Mouse (Mus musculus) brain, adult 10 weeks (tissue): ENCODE measurements around the gene Gm13290. TPM values are rescaled to one million over a fixed set of nuclear protein-coding genes. Genes with fewer than 3 reads are reported as not detected.

Experiments used
- polyA plus RNA-seq: library from polyadenylated mRNA; stranded (reverse); fragments of 350-450 nt; fragmentation: Illumina TruSeq; extraction: RNeasy Lipid Tissue Mini Kit (QIAGEN cat#74804); gene quantifications from one replicate; pipeline ENCODE4 v1.2.3, GENCODE M21; 2015; ENCODE audit warnings: low read depth, low replicate concordance

The Gm13290 gene
- polyA plus RNA-seq: not detected

DNA sequence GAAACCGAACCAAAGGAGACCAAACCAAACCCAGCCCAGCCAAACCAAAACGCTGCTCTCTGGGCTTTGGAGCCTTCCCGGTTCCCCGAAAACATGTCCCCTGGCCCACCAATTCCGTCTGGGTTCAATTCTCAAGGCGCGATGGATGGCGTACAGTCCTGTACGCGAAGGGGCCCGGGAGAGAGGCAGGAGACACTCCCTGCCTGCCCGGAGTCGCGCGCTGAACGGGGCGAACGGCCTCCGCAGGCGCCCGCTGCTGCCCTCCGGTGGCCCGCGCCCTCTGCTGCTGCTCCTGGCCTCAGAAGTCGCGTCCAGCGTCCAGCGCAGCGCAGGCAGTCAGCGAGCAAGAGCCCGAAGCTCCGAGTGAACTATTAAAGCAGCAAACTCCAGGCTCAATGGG lies at the start of gene Gm13290:
Gene Gm13290 (plus strand): TSS at position 301 of the 400 bp plus-strand sequence.

DNA sequence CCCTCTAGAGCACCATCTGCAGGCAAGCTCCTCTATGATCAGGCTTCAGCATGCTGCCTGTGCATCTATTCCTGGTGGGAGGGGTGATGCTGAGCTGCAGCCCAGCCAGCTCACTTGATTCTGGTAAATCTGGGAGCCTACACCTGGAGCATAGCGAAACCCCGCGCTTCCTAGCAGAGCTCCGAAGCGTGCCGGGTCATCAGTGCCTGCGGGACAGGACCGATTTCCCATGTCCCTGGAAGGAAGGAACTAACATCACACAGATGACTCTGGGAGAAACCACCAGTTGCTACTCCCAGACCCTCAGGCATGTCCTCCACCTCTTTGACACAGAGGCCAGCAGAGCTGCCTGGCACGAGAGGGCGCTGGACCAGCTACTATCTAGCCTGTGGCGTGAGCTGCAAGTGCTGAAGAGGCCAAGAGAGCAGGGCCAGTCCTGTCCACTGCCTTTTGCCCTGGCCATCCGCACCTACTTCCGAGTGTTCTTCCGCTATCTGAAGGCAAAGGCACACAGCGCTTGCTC lies 18.8 kb upstream of the Gm13290 start, which contains the start of gene Gm13271:
Gene Gm13271 (plus strand): TSS at position 51 of the 523 bp plus-strand sequence.

DNA sequence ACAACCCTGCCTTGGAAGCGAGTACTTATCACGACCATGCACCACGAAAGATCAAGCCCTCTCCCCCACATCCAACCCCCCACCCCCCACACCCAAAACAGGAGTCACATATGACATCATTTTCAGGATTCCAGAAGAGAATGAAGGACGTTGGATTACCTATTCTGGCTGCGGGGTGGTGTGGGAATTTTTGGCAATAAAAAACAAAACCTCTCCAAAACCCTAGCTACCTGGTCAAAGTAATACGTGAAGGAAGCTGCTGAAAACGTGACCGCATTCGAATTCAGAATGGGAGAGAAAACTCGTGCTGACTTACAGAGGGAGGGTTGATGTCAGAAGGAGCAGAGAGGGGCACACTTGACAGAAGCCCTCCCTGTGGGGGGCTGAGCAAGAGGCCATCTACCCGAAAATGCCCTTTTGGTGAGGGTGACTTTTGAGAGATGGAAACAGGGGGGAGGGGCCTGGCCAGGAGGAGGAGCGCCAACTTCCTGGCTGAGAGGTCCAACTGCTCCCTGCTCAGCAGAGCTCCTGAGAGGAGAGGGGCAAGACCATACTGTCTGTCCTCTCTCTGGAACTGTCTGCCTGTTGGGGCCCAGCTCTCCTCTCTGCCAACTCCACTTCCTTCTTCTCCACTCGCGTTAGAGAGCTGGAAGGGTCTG lies 13.9 kb upstream of the Gm13290 start, which contains the start of gene Gm13283:
Gene Gm13283 (plus strand): TSS at position 510 of the 659 bp plus-strand sequence.

DNA sequence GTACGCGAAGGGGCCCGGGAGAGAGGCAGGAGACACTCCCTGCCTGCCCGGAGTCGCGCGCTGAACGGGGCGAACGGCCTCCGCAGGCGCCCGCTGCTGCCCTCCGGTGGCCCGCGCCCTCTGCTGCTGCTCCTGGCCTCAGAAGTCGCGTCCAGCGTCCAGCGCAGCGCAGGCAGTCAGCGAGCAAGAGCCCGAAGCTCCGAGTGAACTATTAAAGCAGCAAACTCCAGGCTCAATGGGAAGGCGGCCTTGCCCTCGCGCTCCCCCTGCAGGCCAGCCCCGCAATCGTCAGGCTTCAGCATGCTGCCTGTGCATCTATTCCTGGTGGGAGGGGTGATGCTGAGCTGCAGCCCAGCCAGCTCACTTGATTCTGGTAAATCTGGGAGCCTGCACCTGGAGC lies 3.0 kb downstream of the Gm13290 start, which contains the start of gene Gm13289:
Gene Gm13289 (plus strand): TSS at position 301 of the 400 bp plus-strand sequence.

DNA sequence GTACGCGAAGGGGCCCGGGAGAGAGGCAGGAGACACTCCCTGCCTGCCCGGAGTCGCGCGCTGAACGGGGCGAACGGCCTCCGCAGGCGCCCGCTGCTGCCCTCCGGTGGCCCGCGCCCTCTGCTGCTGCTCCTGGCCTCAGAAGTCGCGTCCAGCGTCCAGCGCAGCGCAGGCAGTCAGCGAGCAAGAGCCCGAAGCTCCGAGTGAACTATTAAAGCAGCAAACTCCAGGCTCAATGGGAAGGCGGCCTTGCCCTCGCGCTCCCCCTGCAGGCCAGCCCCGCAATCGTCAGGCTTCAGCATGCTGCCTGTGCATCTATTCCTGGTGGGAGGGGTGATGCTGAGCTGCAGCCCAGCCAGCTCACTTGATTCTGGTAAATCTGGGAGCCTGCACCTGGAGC lies 5.9 kb downstream of the Gm13290 start, which contains the start of gene Gm13272:
Gene Gm13272 (plus strand): TSS at position 301 of the 400 bp plus-strand sequence.

DNA sequence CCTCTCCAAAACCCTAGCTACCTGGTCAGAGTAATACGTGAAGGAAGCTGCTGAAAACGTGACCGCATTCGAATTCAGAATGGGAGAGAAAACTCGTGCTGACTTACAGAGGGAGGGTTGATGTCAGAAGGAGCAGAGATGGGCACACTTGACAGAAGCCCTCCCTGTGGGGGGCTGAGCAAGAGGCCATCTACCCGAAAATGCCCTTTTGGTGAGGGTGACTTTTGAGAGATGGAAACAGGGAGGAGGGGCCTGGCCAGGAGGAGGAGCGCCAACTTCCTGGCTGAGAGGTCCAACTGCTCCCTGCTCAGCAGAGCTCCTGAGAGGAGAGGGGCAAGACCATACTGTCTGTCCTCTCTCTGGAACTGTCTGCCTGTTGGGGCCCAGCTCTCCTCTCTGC lies 8.2 kb downstream of the Gm13290 start, which contains the start of gene Ifnz:
Gene Ifnz (plus strand): TSS at position 301 of the 400 bp plus-strand sequence.

DNA sequence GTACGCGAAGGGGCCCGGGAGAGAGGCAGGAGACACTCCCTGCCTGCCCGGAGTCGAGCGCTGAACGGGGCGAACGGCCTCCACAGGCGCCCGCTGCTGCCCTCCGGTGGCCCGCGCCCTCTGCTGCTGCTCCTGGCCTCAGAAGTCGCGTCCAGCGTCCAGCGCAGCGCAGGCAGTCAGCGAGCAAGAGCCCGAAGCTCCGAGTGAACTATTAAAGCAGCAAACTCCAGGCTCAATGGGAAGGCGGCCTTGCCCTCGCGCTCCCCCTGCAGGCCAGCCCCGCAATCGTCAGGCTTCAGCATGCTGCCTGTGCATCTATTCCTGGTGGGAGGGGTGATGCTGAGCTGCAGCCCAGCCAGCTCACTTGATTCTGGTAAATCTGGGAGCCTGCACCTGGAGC lies 11.8 kb downstream of the Gm13290 start, which contains the start of gene Gm13276:
Gene Gm13276 (plus strand): TSS at position 301 of the 400 bp plus-strand sequence.

DNA sequence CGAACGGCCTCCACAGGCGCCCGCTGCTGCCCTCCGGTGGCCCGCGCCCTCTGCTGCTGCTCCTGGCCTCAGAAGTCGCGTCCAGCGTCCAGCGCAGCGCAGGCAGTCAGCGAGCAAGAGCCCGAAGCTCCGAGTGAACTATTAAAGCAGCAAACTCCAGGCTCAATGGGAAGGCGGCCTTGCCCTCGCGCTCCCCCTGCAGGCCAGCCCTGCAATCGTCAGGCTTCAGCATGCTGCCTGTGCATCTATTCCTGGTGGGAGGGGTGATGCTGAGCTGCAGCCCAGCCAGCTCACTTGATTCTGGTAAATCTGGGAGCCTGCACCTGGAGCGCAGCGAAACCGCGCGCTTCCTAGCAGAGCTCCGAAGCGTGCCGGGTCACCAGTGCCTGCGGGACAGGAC lies 14.8 kb downstream of the Gm13290 start, which contains the start of gene Gm13277:
Gene Gm13277 (plus strand): TSS at position 231 of the 400 bp plus-strand sequence.

DNA sequence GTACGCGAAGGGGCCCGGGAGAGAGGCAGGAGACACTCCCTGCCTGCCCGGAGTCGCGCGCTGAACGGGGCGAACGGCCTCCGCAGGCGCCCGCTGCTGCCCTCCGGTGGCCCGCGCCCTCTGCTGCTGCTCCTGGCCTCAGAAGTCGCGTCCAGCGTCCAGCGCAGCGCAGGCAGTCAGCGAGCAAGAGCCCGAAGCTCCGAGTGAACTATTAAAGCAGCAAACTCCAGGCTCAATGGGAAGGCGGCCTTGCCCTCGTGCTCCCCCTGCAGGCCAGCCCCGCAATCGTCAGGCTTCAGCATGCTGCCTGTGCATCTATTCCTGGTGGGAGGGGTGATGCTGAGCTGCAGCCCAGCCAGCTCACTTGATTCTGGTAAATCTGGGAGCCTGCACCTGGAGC lies 17.6 kb downstream of the Gm13290 start, which contains the start of gene Gm13278:
Gene Gm13278 (plus strand): TSS at position 301 of the 400 bp plus-strand sequence.

DNA sequence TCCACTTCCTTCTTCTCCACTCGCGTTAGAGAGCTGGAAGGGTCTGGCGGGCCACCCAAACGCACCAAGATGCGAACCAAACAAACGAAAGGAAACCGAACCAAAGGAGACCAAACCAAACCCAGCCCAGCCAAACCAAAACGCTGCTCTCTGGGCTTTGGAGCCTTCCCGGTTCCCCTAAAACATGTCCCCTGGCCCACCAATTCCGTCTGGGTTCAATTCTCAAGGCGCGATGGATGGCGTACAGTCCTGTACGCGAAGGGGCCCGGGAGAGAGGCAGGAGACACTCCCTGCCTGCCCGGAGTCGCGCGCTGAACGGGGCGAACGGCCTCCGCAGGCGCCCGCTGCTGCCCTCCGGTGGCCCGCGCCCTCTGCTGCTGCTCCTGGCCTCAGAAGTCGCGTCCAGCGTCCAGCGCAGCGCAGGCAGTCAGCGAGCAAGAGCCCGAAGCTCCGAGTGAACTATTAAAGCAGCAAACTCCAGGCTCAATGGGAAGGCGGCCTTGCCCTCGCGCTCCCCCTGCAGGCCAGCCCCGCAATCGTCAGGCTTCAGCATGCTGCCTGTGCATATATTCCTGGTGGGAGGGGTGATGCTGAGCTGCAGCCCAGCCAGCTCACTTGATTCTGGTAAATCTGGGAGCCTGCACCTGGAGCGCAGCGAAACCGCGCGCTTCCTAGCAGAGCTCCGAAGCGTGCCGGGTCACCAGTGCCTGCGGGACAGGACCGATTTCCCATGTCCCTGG lies 20.5 kb downstream of the Gm13290 start, which contains the start of gene Gm13275:
Gene Gm13275 (plus strand): TSS at position 552 of the 740 bp plus-strand sequence.

DNA sequence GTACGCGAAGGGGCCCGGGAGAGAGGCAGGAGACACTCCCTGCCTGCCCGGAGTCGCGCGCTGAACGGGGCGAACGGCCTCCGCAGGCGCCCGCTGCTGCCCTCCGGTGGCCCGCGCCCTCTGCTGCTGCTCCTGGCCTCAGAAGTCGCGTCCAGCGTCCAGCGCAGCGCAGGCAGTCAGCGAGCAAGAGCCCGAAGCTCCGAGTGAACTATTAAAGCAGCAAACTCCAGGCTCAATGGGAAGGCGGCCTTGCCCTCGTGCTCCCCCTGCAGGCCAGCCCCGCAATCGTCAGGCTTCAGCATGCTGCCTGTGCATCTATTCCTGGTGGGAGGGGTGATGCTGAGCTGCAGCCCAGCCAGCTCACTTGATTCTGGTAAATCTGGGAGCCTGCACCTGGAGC lies 23.5 kb downstream of the Gm13290 start, which contains the start of gene Gm13279:
Gene Gm13279 (plus strand): TSS at position 301 of the 400 bp plus-strand sequence.

DNA sequence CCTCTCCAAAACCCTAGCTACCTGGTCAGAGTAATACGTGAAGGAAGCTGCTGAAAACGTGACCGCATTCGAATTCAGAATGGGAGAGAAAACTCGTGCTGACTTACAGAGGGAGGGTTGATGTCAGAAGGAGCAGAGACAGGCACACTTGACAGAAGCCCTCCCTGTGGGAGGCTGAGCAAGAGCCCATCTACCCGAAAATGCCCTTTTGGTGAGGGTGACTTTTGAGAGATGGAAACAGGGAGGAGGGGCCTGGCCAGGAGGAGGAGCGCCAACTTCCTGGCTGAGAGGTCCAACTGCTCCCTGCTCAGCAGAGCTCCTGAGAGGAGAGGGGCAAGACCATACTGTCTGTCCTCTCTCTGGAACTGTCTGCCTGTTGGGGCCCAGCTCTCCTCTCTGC lies 25.7 kb downstream of the Gm13290 start, which contains the start of gene Gm13285:
Gene Gm13285 (plus strand): TSS at position 301 of the 400 bp plus-strand sequence.

DNA sequence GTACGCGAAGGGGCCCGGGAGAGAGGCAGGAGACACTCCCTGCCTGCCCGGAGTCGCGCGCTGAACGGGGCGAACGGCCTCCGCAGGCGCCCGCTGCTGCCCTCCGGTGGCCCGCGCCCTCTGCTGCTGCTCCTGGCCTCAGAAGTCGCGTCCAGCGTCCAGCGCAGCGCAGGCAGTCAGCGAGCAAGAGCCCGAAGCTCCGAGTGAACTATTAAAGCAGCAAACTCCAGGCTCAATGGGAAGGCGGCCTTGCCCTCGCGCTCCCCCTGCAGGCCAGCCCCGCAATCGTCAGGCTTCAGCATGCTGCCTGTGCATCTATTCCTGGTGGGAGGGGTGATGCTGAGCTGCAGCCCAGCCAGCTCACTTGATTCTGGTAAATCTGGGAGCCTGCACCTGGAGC lies 29.3 kb downstream of the Gm13290 start, which contains the start of gene Gm13287:
Gene Gm13287 (plus strand): TSS at position 301 of the 400 bp plus-strand sequence.

DNA sequence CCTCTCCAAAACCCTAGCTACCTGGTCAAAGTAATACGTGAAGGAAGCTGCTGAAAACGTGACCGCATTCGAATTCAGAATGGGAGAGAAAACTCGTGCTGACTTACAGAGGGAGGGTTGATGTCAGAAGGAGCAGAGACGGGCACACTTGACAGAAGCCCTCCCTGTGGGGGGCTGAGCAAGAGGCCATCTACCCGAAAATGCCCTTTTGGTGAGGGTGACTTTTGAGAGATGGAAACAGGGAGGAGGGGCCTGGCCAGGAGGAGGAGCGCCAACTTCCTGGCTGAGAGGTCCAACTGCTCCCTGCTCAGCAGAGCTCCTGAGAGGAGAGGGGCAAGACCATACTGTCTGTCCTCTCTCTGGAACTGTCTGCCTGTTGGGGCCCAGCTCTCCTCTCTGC lies 31.6 kb downstream of the Gm13290 start, which contains the start of gene Gm13288:
Gene Gm13288 (plus strand): TSS at position 301 of the 400 bp plus-strand sequence.

DNA sequence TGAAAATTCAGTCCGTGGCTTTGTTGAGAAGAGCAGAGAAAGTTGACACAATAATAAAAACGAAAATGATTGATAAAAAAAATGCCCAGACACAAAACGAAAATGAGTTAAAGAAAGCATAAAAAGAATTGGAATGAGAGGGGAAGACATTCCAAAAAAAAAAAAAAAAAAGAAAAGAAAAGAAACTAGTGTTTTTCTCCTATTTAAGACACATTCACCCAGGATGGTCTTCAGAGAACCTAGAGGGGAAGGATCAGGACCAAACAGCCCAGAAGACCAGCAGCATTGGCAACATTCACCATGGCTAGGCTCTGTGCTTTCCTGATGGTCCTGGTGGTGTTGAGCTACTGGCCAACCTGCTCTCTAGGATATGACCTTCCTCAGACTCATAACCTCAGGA lies 42.3 kb downstream of the Gm13290 start, which contains the start of gene Ifna7:
Gene Ifna7 (plus strand): TSS at position 301 of the 400 bp plus-strand sequence.

DNA sequence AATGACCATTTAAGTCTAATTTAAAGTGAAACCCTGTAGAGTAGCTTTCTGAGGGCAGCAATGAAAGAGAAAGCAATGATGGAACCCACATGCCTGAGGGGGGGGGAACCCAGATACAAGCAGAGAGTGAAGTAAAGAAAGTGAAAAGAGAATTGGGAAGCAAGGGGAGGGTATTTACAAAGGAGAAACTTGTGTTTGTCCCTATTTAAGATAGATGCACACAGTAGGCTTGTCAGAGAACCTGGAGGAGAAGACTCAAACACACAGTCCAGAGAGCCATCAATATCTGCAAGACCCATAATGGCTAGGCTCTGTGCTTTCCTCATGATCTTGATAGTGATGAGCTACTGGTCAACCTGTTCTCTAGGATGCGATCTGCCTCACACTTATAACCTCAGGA lies 46.0 kb downstream of the Gm13290 start, which contains the start of gene Ifna11:
Gene Ifna11 (plus strand): TSS at position 301 of the 400 bp plus-strand sequence.

Other genes with a start within 250 kb of the Gm13290 start
- gene Ifna15, start 215.6 kb upstream of the Gm13290 start, polyA plus RNA-seq: not detected
- not detected for gene Ifna14, start 202.0 kb upstream of the Gm13290 start, polyA plus RNA-seq
- not detected for gene Ifna9, start 181.4 kb upstream of the Gm13290 start, polyA plus RNA-seq
- gene Ifna12, start 170.5 kb upstream of the Gm13290 start, polyA plus RNA-seq: not detected
- not detected for gene C87499, start 139.4 kb upstream of the Gm13290 start, polyA plus RNA-seq
- gene Ifna13, start 129.4 kb upstream of the Gm13290 start, polyA plus RNA-seq: not detected
- gene Ifna16, start 96.9 kb upstream of the Gm13290 start, polyA plus RNA-seq: not detected
- not detected for gene Ifna2, start 89.9 kb upstream of the Gm13290 start, polyA plus RNA-seq
- gene Ifnab, start 82.5 kb upstream of the Gm13290 start, polyA plus RNA-seq: not detected
- gene Gm26566, start 52.0 kb upstream of the Gm13290 start, polyA plus RNA-seq: not detected
- gene Klhl9, start 51.4 kb upstream of the Gm13290 start, polyA plus RNA-seq: 77.2 TPM
- not detected for gene Gm13271, start 19.0 kb upstream of the Gm13290 start, polyA plus RNA-seq
- not detected for gene Gm13283, start 13.7 kb upstream of the Gm13290 start, polyA plus RNA-seq
- not detected for gene Gm13289, start 3.1 kb downstream of the Gm13290 start, polyA plus RNA-seq
- gene Gm13272, start 6.0 kb downstream of the Gm13290 start, polyA plus RNA-seq: not detected
- not detected for gene Ifnz, start 8.3 kb downstream of the Gm13290 start, polyA plus RNA-seq
- gene Gm13276, start 11.9 kb downstream of the Gm13290 start, polyA plus RNA-seq: not detected
- not detected for gene Gm13277, start 14.8 kb downstream of the Gm13290 start, polyA plus RNA-seq
- gene Gm13278, start 17.7 kb downstream of the Gm13290 start, polyA plus RNA-seq: not detected
- not detected for gene Gm13275, start 20.7 kb downstream of the Gm13290 start, polyA plus RNA-seq
- not detected for gene Gm13279, start 23.6 kb downstream of the Gm13290 start, polyA plus RNA-seq
- gene Gm13285, start 25.8 kb downstream of the Gm13290 start, polyA plus RNA-seq: not detected
- not detected for gene Gm13287, start 29.4 kb downstream of the Gm13290 start, polyA plus RNA-seq
- gene Gm13288, start 31.7 kb downstream of the Gm13290 start, polyA plus RNA-seq: not detected
- gene Ifna7, start 42.4 kb downstream of the Gm13290 start, polyA plus RNA-seq: not detected
- gene Ifna11, start 46.1 kb downstream of the Gm13290 start, polyA plus RNA-seq: not detected
- not detected for gene Ifna6, start 53.6 kb downstream of the Gm13290 start, polyA plus RNA-seq
- not detected for gene Ifna5, start 61.7 kb downstream of the Gm13290 start, polyA plus RNA-seq
- gene Ifna4, start 68.0 kb downstream of the Gm13290 start, polyA plus RNA-seq: not detected
- gene Ifna1, start 76.3 kb downstream of the Gm13290 start, polyA plus RNA-seq: not detected
- not detected for gene Ifne, start 106.4 kb downstream of the Gm13290 start, polyA plus RNA-seq